Mouse (Mus musculus) embryonic facial prominence, embryonic 12.5 days (tissue): ENCODE measurements around the gene Hkdc1. TPM values are rescaled to one million over a fixed set of nuclear protein-coding genes. Genes with fewer than 3 reads are reported as not detected.
"Not testable (repeated sequence)": the region's sequence is repeated elsewhere in the genome, so short reads cannot be mapped to it uniquely, and the experiment has no call there.

ENCODE experiments used
- ATAC-seq: fragments of 200-750 bp; cut with Nextera tagmentation; 2 replicates; pipeline ENCODE4 v1.8.0; 2017; ENCODE audit not compliant: insufficient number of reproducible peaks, insufficient read depth, low FRiP score, low TSS enrichment
- H3K27ac ChIP-seq: fragments of 300-500 bp; sonication (generic); 2 replicates; pipeline ENCODE4 v1.5.1; 2016; ENCODE audit warnings: mild to moderate bottlenecking
- H3K27me3 ChIP-seq: fragments of 300-500 bp; sonication (generic); 2 replicates; pipeline ENCODE4 v1.6.1; 2016; ENCODE audit warnings: mild to moderate bottlenecking, moderate library complexity
- H3K36me3 ChIP-seq: fragments of 300-500 bp; sonication (generic); 2 replicates; pipeline ENCODE4 v1.6.1; 2016; ENCODE audit warnings: mild to moderate bottlenecking
- H3K4me1 ChIP-seq: fragments of 300-500 bp; sonication (generic); 2 replicates; pipeline ENCODE4 v1.6.1; 2016
- H3K4me2 ChIP-seq: fragments of 300-500 bp; sonication (generic); replicated peaks from 2 replicates; pipeline ENCODE4 v1.6.1; 2016; ENCODE audit warnings: mild to moderate bottlenecking, moderate library complexity
- H3K4me3 ChIP-seq: fragments of 300-500 bp; sonication (generic); 2 replicates; pipeline ENCODE4 v1.5.1; 2016; ENCODE audit warnings: mild to moderate bottlenecking
- H3K9ac ChIP-seq: fragments of 300-500 bp; sonication (generic); 2 replicates; pipeline ENCODE4 v1.6.1; 2016; ENCODE audit warnings: mild to moderate bottlenecking, moderate library complexity
- H3K9me3 ChIP-seq: fragments of 300-500 bp; sonication (generic); 2 replicates; pipeline ENCODE4 v1.6.1; 2016; ENCODE audit warnings: mild to moderate bottlenecking, moderate library complexity
- WGBS: fragments of 180-500 bp; shearing (Covaris S2); methylation state at CpG from one replicate; pipeline ENCODE4 v1.1.7; 2016; 5-methylcytosine and 5-hydroxymethylcytosine counted together
- polyA plus RNA-seq: library from polyadenylated mRNA; unstranded; fragments of >200 nt; fragmentation: Nextera tagmentation; extraction: Ambion mirVana; gene quantifications from 2 replicates; pipeline ENCODE4 v1.2.1, GENCODE M21; 2016

Gene Hkdc1
- 2.0 TPM in 2 replicates for polyA plus RNA-seq

DNA sequence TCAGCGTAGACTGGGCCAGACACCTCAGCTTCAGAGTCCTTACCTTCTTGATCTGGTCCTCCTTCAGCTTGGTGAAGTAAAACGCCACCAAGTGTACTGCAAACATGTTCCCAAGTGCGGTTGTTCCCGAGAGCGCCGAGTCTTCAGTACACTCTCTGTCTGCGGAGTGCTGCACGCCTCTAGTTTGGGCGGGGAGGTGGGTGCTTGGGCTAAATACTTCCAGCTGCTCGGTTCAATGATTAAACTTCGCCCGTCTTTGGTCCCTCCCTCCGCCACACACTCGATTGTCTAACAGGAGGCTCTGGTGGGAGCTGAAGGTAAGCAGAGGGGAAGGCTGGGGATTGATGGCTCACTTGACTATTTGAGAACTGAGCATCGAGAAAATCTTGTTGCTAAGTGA lies at the start of gene Hkdc1:
TSS of gene Hkdc1 (minus strand) at position 237 of the 400 bp plus-strand sequence.
- 20% methylated on average over 15 of the region's 15 CpGs for WGBS
- H3K9me3 ChIP-seq = no peaks in the 10 kb centered on the region
- H3K4me3 ChIP-seq = no peak within 1 kb of the TSS
- peak within 1 kb of the TSS; percentile 24; the same call in 1 of the 2 replicates for H3K9ac ChIP-seq
- H3K4me2 ChIP-seq = peak within 1 kb of the TSS; percentile 29
- H3K27ac ChIP-seq = no peak within 1 kb of the TSS
- H3K4me1 ChIP-seq = peaks cover 5% of the 10 kb centered on the region
- no peak for ATAC-seq
- no peaks in the 10 kb centered on the region for H3K36me3 ChIP-seq
- H3K27me3 ChIP-seq = no peaks in the 10 kb centered on the region

DNA sequence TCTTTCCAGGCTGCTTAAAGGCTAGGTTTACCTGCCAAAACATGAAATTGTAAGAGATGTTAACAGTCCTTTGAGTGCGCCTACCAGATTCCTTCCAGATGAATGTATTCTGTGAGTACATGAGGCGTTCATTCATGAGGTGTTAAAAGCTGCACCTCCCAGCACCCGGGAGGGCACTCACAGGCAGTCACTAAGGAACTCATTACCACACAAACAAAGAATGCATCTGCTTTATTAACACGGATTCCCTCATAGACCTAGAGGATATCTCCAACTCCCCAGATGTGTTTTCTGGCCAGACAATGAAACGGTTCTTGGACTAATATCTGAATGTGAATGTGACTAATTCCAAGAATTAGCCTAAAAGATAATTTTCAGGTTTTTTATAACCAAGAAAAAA lies 48.8 kb upstream of the Hkdc1 start:
- no peak overlapping the region for H3K4me2 ChIP-seq
- H3K9ac ChIP-seq = no peak overlapping the region
- peaks cover 9% of the 10 kb centered on the region; the same call in 1 of the 2 replicates for H3K36me3 ChIP-seq
- no peak overlapping the region for H3K27ac ChIP-seq
- no peaks in the 10 kb centered on the region for H3K4me1 ChIP-seq
- H3K9me3 ChIP-seq = no peaks in the 10 kb centered on the region
- H3K4me3 ChIP-seq = no peak overlapping the region
- WGBS = 80% methylated on average over 5 of the region's 5 CpGs
- ATAC-seq = no peak
- H3K27me3 ChIP-seq = no peaks in the 10 kb centered on the region

DNA sequence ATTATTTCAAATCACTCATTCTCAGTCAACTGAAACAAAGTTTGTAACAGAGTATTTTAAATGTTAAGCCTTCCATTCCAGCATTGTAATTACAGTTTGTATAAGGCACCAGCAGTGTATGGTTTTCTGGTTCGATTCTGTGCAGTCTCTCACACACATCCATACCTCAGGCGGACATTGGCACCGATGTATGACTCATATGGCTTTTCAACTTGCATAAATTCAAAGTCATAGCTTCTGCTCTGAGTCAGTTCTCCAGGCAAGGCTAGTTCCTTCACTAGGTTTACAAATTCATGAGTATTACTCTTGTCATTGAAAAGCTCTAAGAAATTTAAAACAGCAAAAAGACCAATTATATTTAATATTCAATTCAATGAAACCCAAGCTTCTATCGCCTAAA lies 47.4 kb upstream of the Hkdc1 start:
- H3K4me2 ChIP-seq = no peak overlapping the region
- no peak overlapping the region for H3K27ac ChIP-seq
- H3K36me3 ChIP-seq = peaks cover 9% of the 10 kb centered on the region; the same call in 1 of the 2 replicates
- no peaks in the 10 kb centered on the region for H3K4me1 ChIP-seq
- no peaks in the 10 kb centered on the region for H3K27me3 ChIP-seq
- no peak overlapping the region for H3K9ac ChIP-seq
- 91% methylated on average over 4 of the region's 4 CpGs for WGBS
- H3K4me3 ChIP-seq = no peak overlapping the region
- H3K9me3 ChIP-seq = no peaks in the 10 kb centered on the region
- ATAC-seq = no peak

DNA sequence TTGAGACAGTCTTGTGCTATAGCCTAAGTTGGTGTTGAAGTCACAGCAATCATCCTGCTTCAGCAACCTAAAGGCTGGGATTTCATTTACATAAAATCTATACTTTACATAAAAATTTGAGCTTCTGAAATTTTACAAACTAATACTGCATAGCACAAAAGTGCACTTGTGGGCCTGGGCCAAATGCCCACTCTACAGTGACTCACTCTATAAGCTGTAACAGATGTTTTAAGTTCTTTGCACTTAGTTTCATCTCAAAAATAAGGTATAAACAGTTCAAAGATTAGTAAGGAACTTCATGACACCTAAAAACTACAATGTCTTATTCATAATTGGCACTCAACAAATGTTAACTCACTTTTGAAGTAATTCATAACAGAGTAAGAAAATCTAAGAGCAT lies 39.0 kb upstream of the Hkdc1 start:
- Histone ChIP-seq H3K4me3 (no peak overlapping the region), H3K27me3 (no peaks in the 10 kb centered on the region), H3K4me2 (no peak overlapping the region), H3K4me1 (no peaks in the 10 kb centered on the region), H3K27ac (no peak overlapping the region), H3K36me3 (peaks cover 58% of the 10 kb centered on the region), H3K9ac (no peak overlapping the region), H3K9me3 (no peaks in the 10 kb centered on the region)
- ATAC-seq = no peak

DNA sequence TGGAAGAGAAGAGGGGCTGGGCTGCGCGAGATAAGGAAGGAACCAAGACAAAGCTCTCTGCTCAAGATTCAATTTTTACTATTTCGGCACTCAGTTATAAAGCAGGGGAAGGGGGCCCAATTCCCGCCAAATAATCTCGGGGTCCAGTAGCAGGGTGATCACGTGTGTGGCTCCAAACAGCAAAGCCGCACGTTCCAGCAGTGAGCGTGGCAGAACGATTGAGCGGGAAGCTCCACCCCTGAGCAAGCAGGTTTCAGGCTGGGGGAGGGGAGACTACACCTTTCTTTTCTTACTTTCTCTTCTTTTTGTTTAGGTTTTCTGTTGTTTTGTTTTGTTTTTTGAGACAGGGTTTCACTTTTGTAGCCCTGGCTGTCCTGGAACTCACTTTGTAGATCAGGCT lies 29.7 kb upstream of the Hkdc1 start:
- Histone ChIP-seq H3K36me3 (peaks cover 18% of the 10 kb centered on the region), H3K4me1 (peaks cover 12% of the 10 kb centered on the region)
- H3K27ac ChIP-seq, H3K4me3 ChIP-seq, H3K9me3 ChIP-seq, ATAC-seq, H3K4me2 ChIP-seq, H3K9ac ChIP-seq, H3K27me3 ChIP-seq: not testable (repeated sequence)
- 70% methylated on average over 11 of the region's 11 CpGs for WGBS

DNA sequence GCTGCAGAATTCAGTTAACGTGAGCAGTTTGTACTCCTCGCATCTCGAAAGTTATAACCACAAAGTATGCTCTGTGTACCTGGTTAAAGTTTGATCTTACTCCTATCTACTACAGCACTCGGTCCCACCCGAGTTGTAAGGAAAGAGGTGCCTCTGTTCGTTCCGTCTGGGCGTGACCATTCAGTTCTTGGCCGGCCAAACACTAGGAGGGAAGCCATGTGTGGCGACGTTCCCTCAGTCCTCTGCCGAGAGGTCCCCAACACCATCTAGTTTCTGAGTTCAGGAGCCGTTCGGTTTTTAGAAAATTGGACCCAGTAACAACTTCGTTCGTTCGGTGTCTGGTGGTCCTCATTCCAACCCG lies 28.0 kb upstream of the Hkdc1 start:
- H3K4me2 ChIP-seq = peak overlapping the region; percentile 73
- H3K4me3 ChIP-seq = peak overlapping the region; percentile 95
- H3K9ac ChIP-seq = peak overlapping the region; percentile 93
- no peaks in the 10 kb centered on the region for H3K9me3 ChIP-seq
- H3K4me1 ChIP-seq = peaks cover 12% of the 10 kb centered on the region
- ATAC-seq = no peak
- WGBS = 36% methylated on average over 18 of the region's 18 CpGs
- H3K27me3 ChIP-seq = no peaks in the 10 kb centered on the region
- H3K36me3 ChIP-seq = peaks cover 24% of the 10 kb centered on the region
- H3K27ac ChIP-seq = peak overlapping the region; percentile 76

DNA sequence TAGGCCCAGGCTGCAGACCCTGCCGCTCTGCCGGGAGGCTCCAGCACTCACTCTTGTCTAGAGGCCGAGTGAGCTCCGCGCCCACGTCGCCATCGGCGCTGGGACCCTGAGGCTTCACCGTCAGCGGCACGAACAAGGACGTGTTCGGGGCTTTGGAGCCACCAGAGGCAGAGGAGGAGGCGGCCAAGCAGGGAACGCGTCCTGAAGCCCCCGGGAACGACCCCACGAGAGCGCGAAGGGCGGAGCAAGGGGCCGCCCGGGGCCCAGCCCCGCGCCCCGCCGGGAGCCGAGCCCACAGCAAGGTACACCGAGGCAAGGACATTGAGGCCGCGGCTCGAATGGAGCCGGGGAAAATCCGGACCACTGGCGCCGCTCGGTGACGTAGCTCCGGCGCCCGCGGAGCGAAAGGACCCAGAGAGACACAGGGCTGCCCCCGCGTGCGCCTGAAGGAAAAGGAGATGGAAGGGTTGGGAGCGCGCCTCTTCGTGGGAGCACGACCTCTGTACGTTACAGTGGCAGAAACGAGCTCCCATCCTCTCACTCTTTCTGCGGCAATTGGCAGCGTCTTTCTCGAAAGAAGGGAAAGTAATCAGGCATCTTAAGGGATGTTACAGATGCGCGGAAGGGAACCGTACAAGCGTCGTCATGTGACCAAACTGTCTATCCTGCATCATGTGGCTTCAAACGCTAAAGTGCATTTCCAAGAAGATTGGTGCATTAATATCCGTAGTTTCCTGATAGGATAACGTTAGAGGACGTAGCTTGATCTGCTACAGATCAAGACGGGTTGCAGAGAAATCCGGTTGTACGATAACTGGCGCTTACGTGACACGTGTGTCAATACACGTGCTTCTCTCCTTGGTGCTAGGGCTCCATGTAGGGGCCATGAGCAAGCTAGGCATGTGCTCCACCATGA lies 27.3 kb upstream of the Hkdc1 start, which contains the start of the genes 4930507D05Rik and Supv3l1:
TSS of gene 4930507D05Rik (plus strand) at position 126 of the 916 bp plus-strand sequence.
TSS of gene Supv3l1 (minus strand) at position 375 of the 916 bp plus-strand sequence.
- under 1% methylated on average over 73 of the region's 73 CpGs for WGBS
- peaks cover 25% of the 10 kb centered on the region for H3K36me3 ChIP-seq
- H3K9ac ChIP-seq = peak within 1 kb of the TSS; percentile 93
- H3K9me3 ChIP-seq = no peaks in the 10 kb centered on the region
- no peaks in the 10 kb centered on the region for H3K27me3 ChIP-seq
- peak within 1 kb of the TSS; percentile 73 for H3K4me2 ChIP-seq
- peak within 1 kb of the TSS; percentile 95 for H3K4me3 ChIP-seq
- H3K27ac ChIP-seq = peak within 1 kb of the TSS; percentile 76
- H3K4me1 ChIP-seq = peaks cover 12% of the 10 kb centered on the region
- ATAC-seq = peak; percentile 79

DNA sequence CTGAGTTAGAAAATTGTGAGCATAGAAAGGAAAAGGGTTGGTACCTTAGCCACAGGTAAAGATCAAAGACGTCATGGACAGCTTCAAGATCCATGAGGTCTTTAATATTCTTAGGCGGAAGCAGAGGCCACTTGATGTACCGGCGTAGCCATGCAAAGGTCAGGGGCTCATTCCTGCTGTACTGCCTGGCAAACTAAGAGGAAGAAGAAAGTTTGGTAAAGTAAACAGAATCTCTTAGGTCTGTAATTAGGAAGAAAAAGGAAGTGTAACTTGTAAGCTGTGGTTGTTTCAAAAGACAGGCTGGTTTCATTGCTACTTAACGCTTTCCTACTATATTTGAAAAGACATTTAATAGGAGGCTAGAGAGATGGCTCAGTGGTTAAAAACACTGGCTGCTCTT lies 8.1 kb upstream of the Hkdc1 start:
- Histone ChIP-seq H3K4me3 (no peak overlapping the region), H3K4me2 (no peak overlapping the region), H3K27ac (no peak overlapping the region), H3K4me1 (peaks cover 2% of the 10 kb centered on the region), H3K27me3 (no peaks in the 10 kb centered on the region), H3K9me3 (no peaks in the 10 kb centered on the region), H3K36me3 (peaks cover 76% of the 10 kb centered on the region), H3K9ac (no peak overlapping the region)
- WGBS = 93% methylated on average over 5 of the region's 5 CpGs
- ATAC-seq = no peak

DNA sequence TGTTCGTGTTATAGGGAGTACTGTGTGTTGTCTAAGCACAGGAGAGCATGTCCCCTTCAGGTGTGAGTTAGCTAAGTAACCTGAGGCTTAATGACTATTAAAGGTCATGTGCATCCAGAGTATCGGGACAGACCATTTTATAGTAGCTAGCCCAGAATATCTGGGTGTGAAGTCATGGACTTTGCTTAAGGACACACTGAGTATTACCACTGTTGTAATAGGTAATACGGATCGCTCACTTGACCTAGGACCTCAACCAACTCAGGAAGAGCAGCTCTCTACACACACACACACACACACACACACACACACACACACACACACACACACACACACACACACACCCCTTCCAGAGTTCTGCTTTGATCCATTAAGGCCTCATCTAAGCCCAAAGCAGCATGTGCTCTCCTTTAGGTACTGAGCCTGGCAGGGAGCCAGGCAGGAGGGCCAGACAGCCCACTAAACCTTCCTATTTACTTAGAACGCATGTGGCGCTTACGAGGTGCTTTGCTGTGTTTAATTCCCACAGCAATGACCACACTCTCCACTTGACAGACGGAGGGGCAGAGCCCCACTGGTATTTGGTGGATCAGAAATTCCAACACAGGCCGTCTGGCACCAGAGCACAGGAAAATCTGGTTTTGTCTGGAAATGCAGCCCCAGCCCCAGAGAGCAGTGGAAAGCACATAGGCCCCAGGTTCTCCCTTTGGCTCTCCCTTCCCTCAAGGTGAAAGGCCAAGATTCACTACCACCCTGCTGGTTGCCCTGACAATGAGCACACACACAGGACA lies 3.0 kb upstream of the Hkdc1 start:
- peaks cover 5% of the 10 kb centered on the region for H3K4me1 ChIP-seq
- H3K27ac ChIP-seq = peak overlapping the region; percentile 55
- no peak overlapping the region for H3K4me3 ChIP-seq
- peaks cover 27% of the 10 kb centered on the region for H3K36me3 ChIP-seq
- no peaks in the 10 kb centered on the region for H3K9me3 ChIP-seq
- 46% methylated on average over 9 of the region's 9 CpGs for WGBS
- no peak overlapping the region for H3K9ac ChIP-seq
- no peaks in the 10 kb centered on the region for H3K27me3 ChIP-seq
- no peak overlapping the region for H3K4me2 ChIP-seq
- no peak for ATAC-seq

DNA sequence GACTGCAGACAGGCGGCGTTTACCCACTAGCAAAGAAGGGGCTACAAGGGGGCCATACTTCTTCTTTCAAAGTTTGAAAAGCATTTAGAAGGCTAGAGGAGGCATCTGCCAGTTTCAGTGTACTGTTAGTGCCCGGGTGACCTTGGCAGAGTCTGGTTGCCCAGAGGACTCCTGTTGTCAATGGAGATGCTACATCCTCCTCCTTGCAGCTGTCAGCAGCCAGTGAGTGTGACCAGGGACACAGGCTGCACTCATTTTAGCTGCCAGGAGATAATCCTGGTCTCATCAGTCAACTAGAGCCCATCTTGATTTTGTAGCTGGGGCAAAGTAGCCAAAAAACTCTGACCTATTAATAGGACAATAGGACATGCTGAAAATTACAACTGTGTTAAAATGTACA lies 1.2 kb downstream of the Hkdc1 start:
- ATAC-seq = no peak
- peaks cover 5% of the 10 kb centered on the region for H3K4me1 ChIP-seq
- WGBS = 88% methylated on average over 3 of the region's 3 CpGs

DNA sequence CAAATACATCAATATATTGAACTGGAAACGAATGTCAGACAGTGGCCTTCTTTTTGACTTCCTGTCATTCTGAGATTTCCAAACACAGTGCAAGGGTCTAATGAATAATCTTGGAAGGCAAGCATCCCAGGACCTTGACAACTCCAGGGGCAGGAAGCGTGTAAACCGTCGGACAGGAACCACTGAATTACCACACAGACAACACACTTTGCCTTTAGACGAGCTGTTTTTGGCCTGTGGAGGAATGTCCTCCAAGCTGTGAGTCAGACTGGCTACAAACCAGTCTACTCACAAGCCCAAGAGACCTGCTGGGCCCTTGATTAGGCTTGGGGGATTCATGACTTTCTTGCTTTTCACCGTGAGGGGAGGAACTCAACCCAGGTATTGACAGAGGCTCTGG lies 1.9 kb downstream of the Hkdc1 start:
- Histone ChIP-seq H3K4me3 (no peak overlapping the region), H3K9me3 (no peaks in the 10 kb centered on the region), H3K9ac (no peak overlapping the region), H3K27me3 (no peaks in the 10 kb centered on the region), H3K27ac (no peak overlapping the region), H3K4me2 (no peak overlapping the region), H3K36me3 (no peaks in the 10 kb centered on the region), H3K4me1 (peaks cover 3% of the 10 kb centered on the region)
- ATAC-seq = no peak
- WGBS = 69% methylated on average over 6 of the region's 6 CpGs

More for the DNA sequence above, 1.2 kb downstream of the Hkdc1 start:
- no peak overlapping the region for H3K27ac ChIP-seq
- H3K4me3 ChIP-seq = no peak overlapping the region
- H3K9ac ChIP-seq = no peak overlapping the region
- H3K4me2 ChIP-seq = no peak overlapping the region
- no peaks in the 10 kb centered on the region for H3K36me3 ChIP-seq
- no peaks in the 10 kb centered on the region for H3K27me3 ChIP-seq
- no peaks in the 10 kb centered on the region for H3K9me3 ChIP-seq
